Mouse (Mus musculus): ENCODE results near the gene Kcng3. TPM values are rescaled to one million over a fixed set of nuclear protein-coding genes. Genes with fewer than 3 reads are reported as not detected.

Gene Kcng3
- total RNA-seq, 1 experiment from 2014 or later, result not detected

DNA sequence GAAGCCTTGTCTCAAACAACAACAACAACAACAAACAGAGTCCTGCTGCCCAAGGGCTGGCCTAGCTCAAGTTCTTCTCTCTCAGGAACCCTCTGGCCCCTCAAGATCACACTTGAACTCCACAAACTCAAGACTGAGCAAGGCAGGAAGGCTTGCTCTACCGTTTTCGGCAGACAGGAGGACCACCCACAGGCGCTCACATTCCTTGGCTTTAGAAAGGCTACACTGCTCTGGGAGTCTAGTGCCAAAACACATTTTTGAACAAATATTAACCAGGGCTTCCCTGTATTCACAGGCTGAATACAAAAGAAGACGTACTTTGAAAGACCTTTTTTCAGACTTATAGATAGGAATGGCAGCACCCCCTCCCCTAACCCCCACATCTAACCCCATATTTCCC, 59.3 kb downstream of the Kcng3 start:
- ATAC-seq (replicated peaks in 1 of 2; ENCODE audit: insufficient read depth in 1 of 2, low FRiP score in 2 of 2, low TSS enrichment in 1 of 2, low read depth in 1 of 2, poor library complexity in 2 of 2, severe bottlenecking in 2 of 2), result no peak

DNA sequence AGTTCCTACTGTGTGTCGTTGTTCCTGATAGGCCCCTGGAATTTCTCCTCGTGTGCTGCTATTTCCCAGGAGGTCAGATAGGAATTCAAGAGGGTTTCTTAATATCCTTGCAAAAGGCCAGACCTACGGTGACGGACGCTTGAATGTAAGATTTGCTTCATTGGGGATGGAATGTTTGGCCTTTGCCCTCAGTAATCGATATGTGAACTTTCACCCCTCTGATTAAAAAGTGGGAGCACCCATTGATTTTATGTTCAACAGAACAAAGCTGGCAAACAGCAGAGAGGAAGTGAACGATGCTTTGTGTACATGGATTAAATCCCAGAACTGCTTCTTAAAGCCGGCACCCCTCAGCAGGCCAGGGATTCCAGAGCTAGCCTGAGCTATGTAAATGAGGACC, 64.3 kb downstream of the Kcng3 start:
- no peak for ATAC-seq (replicated peaks in 1 of 2; ENCODE audit: insufficient read depth in 1 of 2, low FRiP score in 2 of 2, low TSS enrichment in 1 of 2, low read depth in 1 of 2, poor library complexity in 2 of 2, severe bottlenecking in 2 of 2)

- ATAC-seq (replicated peaks in 1 of 2; ENCODE audit: insufficient read depth in 1 of 2, low FRiP score in 2 of 2, low TSS enrichment in 1 of 2, low read depth in 1 of 2, poor library complexity in 2 of 2, severe bottlenecking in 2 of 2), result no peak
These were observed 66.2 kb downstream of the Kcng3 start for GRCm38 (mm10) chr17:83565506-83565905.

DNA sequence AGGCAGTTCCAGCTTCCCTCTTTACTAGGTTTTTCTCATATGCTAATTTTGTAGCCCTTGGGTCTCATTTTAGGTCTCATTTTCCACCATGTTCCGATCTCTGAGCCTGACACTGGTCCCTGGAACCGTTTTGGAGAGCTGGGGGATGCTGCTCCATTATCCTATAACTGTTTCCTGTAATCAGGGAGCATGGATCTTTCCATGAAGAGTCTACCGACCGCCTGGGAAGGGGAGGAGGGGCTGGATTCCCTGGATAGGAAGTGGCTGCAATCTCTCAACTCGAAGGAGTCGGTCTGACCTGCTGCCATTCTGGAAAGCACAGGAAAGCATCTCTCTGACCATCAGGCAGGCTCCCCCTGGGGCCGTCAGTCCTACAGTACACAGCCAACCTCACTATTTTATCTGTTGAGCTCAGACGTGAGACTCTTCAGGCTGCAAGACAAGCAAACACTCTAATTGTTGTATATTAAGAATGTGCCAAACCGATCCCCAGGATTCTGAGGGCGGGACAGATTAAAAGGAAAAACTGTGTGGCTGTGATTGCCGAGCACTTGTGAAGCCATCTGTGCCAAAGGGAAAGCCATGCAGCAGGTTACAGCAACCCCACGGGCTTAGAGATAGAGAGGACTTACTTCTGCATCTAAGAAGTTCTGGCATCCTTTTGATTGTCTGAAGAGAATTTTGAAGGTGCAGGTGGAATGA, 67.4 kb downstream of the Kcng3 start:
- no peak for ATAC-seq (replicated peaks in 1 of 2; ENCODE audit: insufficient read depth in 1 of 2, low FRiP score in 2 of 2, low TSS enrichment in 1 of 2, low read depth in 1 of 2, poor library complexity in 2 of 2, severe bottlenecking in 2 of 2)

DNA sequence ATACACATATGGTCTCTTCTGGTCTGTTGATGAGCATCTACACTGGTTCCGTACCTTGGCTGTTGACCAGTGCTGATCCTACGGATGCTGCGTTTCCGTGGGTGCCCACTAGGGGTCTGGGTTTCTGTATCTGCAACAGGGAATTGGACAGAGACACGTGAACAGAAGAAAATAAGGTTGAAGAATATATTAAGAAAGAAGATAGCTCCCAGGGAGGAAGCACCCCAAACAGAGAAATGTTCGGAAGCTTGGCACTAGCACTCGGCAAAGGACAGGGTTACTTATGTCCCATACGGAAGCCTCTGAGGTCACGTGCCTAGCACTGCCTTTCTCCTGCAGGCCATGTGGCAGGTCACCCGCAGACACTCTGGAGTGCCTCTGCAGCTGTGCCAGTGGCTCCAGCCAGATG, 68.0 kb downstream of the Kcng3 start:
- peak; percentile 55 to 72; a peak in 3 of 4 replicates for ATAC-seq (replicated peaks in 1 of 2; ENCODE audit: insufficient read depth in 1 of 2, low FRiP score in 2 of 2, low TSS enrichment in 1 of 2, low read depth in 1 of 2, poor library complexity in 2 of 2, severe bottlenecking in 2 of 2)

DNA sequence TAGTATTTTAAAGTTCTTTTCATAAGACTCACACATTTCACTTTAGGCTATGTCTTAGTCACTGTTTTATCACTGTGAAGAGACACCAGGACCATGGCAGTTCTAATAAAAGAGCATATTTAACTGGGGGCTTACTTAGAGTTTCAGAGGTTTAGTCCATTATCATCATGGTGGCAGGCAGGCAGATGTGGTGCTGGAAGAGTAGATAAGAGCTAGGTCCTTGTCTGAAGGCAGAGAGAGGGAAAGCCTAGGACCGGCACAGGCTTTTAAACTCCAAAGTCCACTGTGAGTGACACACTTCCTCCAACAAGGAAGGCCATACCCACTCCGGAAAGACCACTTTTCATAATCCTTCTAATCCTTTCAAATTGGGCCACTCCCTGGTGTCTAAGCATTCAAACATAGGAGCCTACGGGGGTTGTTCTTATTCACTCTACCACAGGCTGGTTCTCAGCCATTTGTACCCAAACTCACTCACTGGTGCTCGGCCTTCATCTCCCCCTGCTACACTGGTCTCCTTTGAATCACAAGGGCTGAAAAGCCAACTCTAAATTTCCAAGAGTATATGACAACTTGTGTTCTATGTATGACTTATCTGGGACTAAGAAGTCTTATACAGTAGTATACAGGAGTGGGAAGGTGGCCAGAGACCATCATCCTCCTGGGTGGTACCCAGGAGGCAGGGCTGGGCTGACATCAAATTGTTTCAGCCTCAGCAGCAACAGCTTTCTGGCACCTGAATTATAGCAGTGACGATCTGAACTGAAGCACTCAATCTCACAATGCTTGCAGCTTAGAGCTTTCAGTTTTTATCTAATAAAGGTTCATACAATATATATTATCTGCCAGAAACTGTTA, 69.3 kb downstream of the Kcng3 start:
- no peak; a peak in 1 of 4 replicates for ATAC-seq (replicated peaks in 1 of 2; ENCODE audit: insufficient read depth in 1 of 2, low FRiP score in 2 of 2, low TSS enrichment in 1 of 2, low read depth in 1 of 2, poor library complexity in 2 of 2, severe bottlenecking in 2 of 2)

DNA sequence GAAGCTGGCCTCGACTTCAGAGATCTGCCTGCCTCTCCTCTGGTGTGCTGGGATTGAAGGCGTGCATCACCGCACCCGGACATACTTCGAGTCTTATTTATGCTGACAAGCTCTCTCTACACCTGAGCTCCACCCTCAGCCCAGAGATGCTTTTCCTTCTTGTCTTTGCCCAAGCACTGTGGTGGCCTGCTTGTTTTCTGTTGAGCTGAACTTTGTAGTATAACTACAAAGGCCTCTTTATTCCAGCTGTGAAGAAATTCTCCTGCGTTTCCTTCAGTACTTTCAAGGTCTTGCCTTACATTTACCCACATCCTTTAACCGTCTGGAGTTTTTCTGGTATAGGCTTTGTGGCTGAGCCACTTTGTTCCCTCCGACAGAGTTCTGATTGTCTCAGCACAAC, 72.6 kb downstream of the Kcng3 start:
- no peak for ATAC-seq (replicated peaks in 1 of 2; ENCODE audit: insufficient read depth in 1 of 2, low FRiP score in 2 of 2, low TSS enrichment in 1 of 2, low read depth in 1 of 2, poor library complexity in 2 of 2, severe bottlenecking in 2 of 2)

- peak in 1 of 2 experiments; percentile 37; a peak in 1 of 4 replicates for ATAC-seq (replicated peaks in 1 of 2; ENCODE audit: insufficient read depth in 1 of 2, low FRiP score in 2 of 2, low TSS enrichment in 1 of 2, low read depth in 1 of 2, poor library complexity in 2 of 2, severe bottlenecking in 2 of 2)
These were observed 75.9 kb downstream of the Kcng3 start for GRCm38 (mm10) chr17:83555836-83556235.

- ATAC-seq (replicated peaks in 1 of 2; ENCODE audit: insufficient read depth in 1 of 2, low FRiP score in 2 of 2, low TSS enrichment in 1 of 2, low read depth in 1 of 2, poor library complexity in 2 of 2, severe bottlenecking in 2 of 2), result no peak
These were observed 76.7 kb downstream of the Kcng3 start for GRCm38 (mm10) chr17:83554997-83555396.

GRCm38 (mm10) chr17:83548501-83549233, 83.0 kb downstream of the Kcng3 start:
- ATAC-seq (replicated peaks in 1 of 2; ENCODE audit: insufficient read depth in 1 of 2, low FRiP score in 2 of 2, low TSS enrichment in 1 of 2, low read depth in 1 of 2, poor library complexity in 2 of 2, severe bottlenecking in 2 of 2), result peak; percentile 80 to 92

- no peak for ATAC-seq (replicated peaks in 1 of 2; ENCODE audit: insufficient read depth in 1 of 2, low FRiP score in 2 of 2, low TSS enrichment in 1 of 2, low read depth in 1 of 2, poor library complexity in 2 of 2, severe bottlenecking in 2 of 2)
These were observed 84.5 kb downstream of the Kcng3 start for GRCm38 (mm10) chr17:83547145-83547544.

DNA sequence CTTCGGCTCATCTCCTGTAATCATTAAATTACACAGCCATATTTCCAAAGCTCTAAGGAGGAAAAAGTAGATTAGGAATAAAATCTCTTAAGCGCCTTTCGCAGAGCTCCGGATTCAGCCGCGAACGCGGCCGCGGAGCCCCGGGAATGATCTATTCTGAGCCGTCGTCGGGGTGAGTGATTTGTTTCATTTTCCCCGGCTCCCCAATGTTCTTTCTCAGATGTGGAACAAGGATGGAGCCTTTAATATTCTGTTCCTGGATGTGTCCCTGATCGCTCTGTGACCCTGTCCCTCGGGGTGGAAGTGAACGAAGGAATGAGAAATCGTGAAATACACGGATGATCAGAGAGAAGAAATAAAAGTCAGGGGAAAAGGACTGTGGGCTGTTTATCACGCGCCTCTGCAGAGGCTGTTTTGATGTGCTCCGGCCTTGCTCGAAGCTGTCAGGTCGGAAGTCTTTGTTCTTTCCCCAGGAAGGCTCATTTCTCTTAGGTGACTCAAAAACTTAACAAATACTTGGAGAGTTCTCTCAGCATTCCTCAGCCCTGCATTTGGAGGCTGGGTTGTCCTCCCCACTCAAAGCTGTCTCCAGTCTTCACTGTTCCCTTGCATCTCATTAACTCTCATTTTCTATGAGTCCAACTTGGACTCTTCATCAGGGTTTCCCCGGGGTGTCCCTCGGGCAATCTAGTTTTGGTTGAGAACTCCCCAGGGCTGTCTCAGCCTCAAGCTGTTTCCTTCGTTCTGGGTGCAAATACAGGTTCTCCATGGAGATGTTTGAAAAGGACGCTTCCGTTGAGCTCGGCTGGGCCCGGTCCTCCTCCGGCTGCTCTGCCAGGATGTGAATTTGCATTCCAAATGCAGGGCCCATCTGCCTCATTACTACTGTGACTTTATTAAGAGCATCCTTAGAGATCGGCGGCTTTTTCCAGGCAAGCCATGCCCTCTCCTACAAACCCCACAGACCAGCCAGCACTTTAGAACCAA, 85.6 kb downstream of the Kcng3 start:
- ATAC-seq (replicated peaks in 1 of 2; ENCODE audit: insufficient read depth in 1 of 2, low FRiP score in 2 of 2, low TSS enrichment in 1 of 2, low read depth in 1 of 2, poor library complexity in 2 of 2, severe bottlenecking in 2 of 2), result no peak

GRCm38 (mm10) chr17:83545259-83545658, 86.4 kb downstream of the Kcng3 start:
- no peak for ATAC-seq (replicated peaks in 1 of 2; ENCODE audit: insufficient read depth in 1 of 2, low FRiP score in 2 of 2, low TSS enrichment in 1 of 2, low read depth in 1 of 2, poor library complexity in 2 of 2, severe bottlenecking in 2 of 2)

GRCm38 (mm10) chr17:83542424-83542823, 89.3 kb downstream of the Kcng3 start:
- no peak for ATAC-seq (replicated peaks in 1 of 2; ENCODE audit: insufficient read depth in 1 of 2, low FRiP score in 2 of 2, low TSS enrichment in 1 of 2, low read depth in 1 of 2, poor library complexity in 2 of 2, severe bottlenecking in 2 of 2)

GRCm38 (mm10) chr17:83539262-83540037, 92.2 kb downstream of the Kcng3 start:
- ATAC-seq (replicated peaks in 1 of 2; ENCODE audit: insufficient read depth in 1 of 2, low FRiP score in 2 of 2, low TSS enrichment in 1 of 2, low read depth in 1 of 2, poor library complexity in 2 of 2, severe bottlenecking in 2 of 2), result no peak

- no peak for ATAC-seq (replicated peaks in 1 of 2; ENCODE audit: insufficient read depth in 1 of 2, low FRiP score in 2 of 2, low TSS enrichment in 1 of 2, low read depth in 1 of 2, poor library complexity in 2 of 2, severe bottlenecking in 2 of 2)
These were observed 93.0 kb downstream of the Kcng3 start for GRCm38 (mm10) chr17:83538694-83539093.
